ENCODE assay signal across 8 mouse cellular contexts in genomic region chr15:8097853-8098252, GRCm38 (mm10). TPM values are rescaled to one million over a fixed set of nuclear protein-coding genes. Genes with fewer than 3 reads are reported as not detected.
DNase-seq lines count a peak whose midpoint lies in the region; ATAC-seq and TF ChIP-seq lines count a peak whose summit lies in the region.

No protein-coding gene starts in this region.

- H3K4me3 ChIP-seq in forebrain, embryonic 14.5 days (ENCODE audit: low read depth, low read length) = peak overlapping the region; percentile 66; the same call in 1 of the 2 replicates
- peak overlapping the region; percentile 20; the same call in 1 of the 2 replicates for H3K4me3 ChIP-seq in hindbrain, embryonic 12.5 days
- H3K4me3 ChIP-seq in left cerebral cortex, adult 2 months = no peak overlapping the region; the same call in 1 of the 2 replicates
- H3K4me3 ChIP-seq in megakaryocyte, embryonic 14.5 days (replicated peaks) = peak overlapping the region; percentile 98

- peak; percentile 14 to 55 for DNase-seq in frontal cortex, adult 2 months (ENCODE audit: extremely low spot score in 1 of 2, low spot score in 1 of 2)
- DNase-seq in c-Kit-positive CD71-positive TER-119-positive erythroid progenitor cells, embryonic 14.5 days (ENCODE audit: low spot score) = peak; percentile 84
- DNase-seq in forebrain, embryonic 14.5 days (ENCODE audit: low spot score) = peak; percentile 55
- peak; percentile 20 to 26 for DNase-seq in left cerebral cortex, adult 2 months (ENCODE audit: extremely low spot score in 1 of 2, low spot score in 2 of 2)
- DNase-seq in right cerebral cortex, postnatal 25 days = peak; percentile 6

- no peaks in the 10 kb centered on the region for H3K27me3 ChIP-seq in forebrain, embryonic 14.5 days (replicated peaks; ENCODE audit: control insufficient read depth, insufficient read depth, low read length)
- no peaks in the 10 kb centered on the region for H3K27me3 ChIP-seq in hindbrain, embryonic 12.5 days
- H3K27me3 ChIP-seq in megakaryocyte, embryonic 14.5 days (replicated peaks) = no peaks in the 10 kb centered on the region

- peak; percentile 59 for TF ChIP-seq CTCF in left cerebral cortex, adult 2 months (IDR thresholded peaks at IDR 0.05)

- intact Hi-C loops in left cerebral cortex, adult 2 months (cut with DNase I) = no loop called here

- no peaks in the 10 kb centered on the region for H3K9me3 ChIP-seq in forebrain, embryonic 14.5 days (replicated peaks; ENCODE audit: control insufficient read depth, low read length)
- no peaks in the 10 kb centered on the region for H3K9me3 ChIP-seq in hindbrain, embryonic 12.5 days (replicated peaks)
- no peaks in the 10 kb centered on the region for H3K9me3 ChIP-seq in megakaryocyte, embryonic 14.5 days

- H3K9ac ChIP-seq in forebrain, embryonic 14.5 days (ENCODE audit: low read length) = no peak overlapping the region
- H3K9ac ChIP-seq in hindbrain, embryonic 12.5 days = no peak overlapping the region

- H3K36me3 ChIP-seq in forebrain, embryonic 14.5 days (ENCODE audit: control insufficient read depth, insufficient read depth, low read length) = peaks cover 31% of the 10 kb centered on the region
- peaks cover 27% of the 10 kb centered on the region for H3K36me3 ChIP-seq in hindbrain, embryonic 12.5 days
- peaks cover 37% of the 10 kb centered on the region for H3K36me3 ChIP-seq in megakaryocyte, embryonic 14.5 days (replicated peaks; ENCODE audit: low read length)

- ATAC-seq in frontal cortex, adult (ENCODE audit: low TSS enrichment) = no peak
- no peak for ATAC-seq in forebrain, embryonic 14.5 days
- no peak for ATAC-seq in hindbrain, embryonic 12.5 days (ENCODE audit: low FRiP score)

- H3K27ac ChIP-seq in forebrain, embryonic 14.5 days (ENCODE audit: low read depth, low read length) = no peak overlapping the region
- H3K27ac ChIP-seq in hindbrain, embryonic 12.5 days = no peak overlapping the region
- H3K27ac ChIP-seq in left cerebral cortex, adult 2 months = no peak overlapping the region

- 34% methylated on average over 7 of the region's 7 CpGs for WGBS in forebrain, embryonic 14.5 days
- 21% methylated on average over 7 of the region's 7 CpGs for WGBS in hindbrain, embryonic 12.5 days

- peak overlapping the region; percentile 71 for H3K4me2 ChIP-seq in forebrain, embryonic 14.5 days (ENCODE audit: low read length)
- H3K4me2 ChIP-seq in hindbrain, embryonic 12.5 days (replicated peaks) = peak overlapping the region; percentile 65

- H3K4me1 ChIP-seq in forebrain, embryonic 14.5 days (ENCODE audit: control insufficient read depth, insufficient read depth, low read length) = no peaks in the 10 kb centered on the region
- peaks cover 4% of the 10 kb centered on the region for H3K4me1 ChIP-seq in hindbrain, embryonic 12.5 days
- H3K4me1 ChIP-seq in megakaryocyte, embryonic 14.5 days = peaks cover 3% of the 10 kb centered on the region; the same call in 1 of the 2 replicates

RNA-seq across cellular contexts. Expression of gene Wdr70, which starts 1.2 kb away (rescaled TPM):
- 30.2 and 30.3 TPM in 2 replicates for polyA plus RNA-seq in frontal cortex, adult 2 months (2012; rRNA removed)
- 64.0 and 69.0 TPM in 2 replicates for polyA plus RNA-seq in forebrain, embryonic 14.5 days (2014; fragmentation: Nextera tagmentation; extraction: Ambion mirVana)
- polyA plus RNA-seq in hindbrain, embryonic 12.5 days (2016; fragmentation: Nextera tagmentation; extraction: Ambion mirVana) = 64.4 and 66.4 TPM in 2 replicates
- 10 to 100 TPM; 33.0 to 33.2 TPM for total RNA-seq in left cerebral cortex, adult 2 months (2021)
- polyA plus RNA-seq in megakaryocyte, embryonic 14.5 days (2012; ENCODE audit: insufficient read depth, low replicate concordance) = 14.0 and 23.9 TPM in 2 replicates

RNA-seq across cellular contexts. Expression of gene Nup155, which starts 11.2 kb away (rescaled TPM):
- 11.2 and 13.0 TPM in 2 replicates for polyA plus RNA-seq in frontal cortex, adult 2 months (2012; rRNA removed)
- polyA plus RNA-seq in forebrain, embryonic 14.5 days (2014; fragmentation: Nextera tagmentation; extraction: Ambion mirVana) = 11.0 and 14.0 TPM in 2 replicates
- polyA plus RNA-seq in hindbrain, embryonic 12.5 days (2016; fragmentation: Nextera tagmentation; extraction: Ambion mirVana) = 20.6 and 21.6 TPM in 2 replicates
- total RNA-seq in left cerebral cortex, adult 2 months (2021) = 10 to 100 TPM; 19.6 to 20.0 TPM
- 1.0 TPM in 1 of 2 replicates, not detected in the other for polyA plus RNA-seq in megakaryocyte, embryonic 14.5 days (2012; ENCODE audit: insufficient read depth, low replicate concordance)

Comparison
In these comparisons a context has a peak if more than half of its experiments do, and no peak if none do; other contexts are left out.
1. DNase-seq: peak in every context shown above with its lines; median percentile 84 in c-Kit-positive CD71-positive TER-119-positive erythroid progenitor cells, embryonic 14.5 days; 55 in forebrain, embryonic 14.5 days; 34 in frontal cortex, adult 2 months; 23 in left cerebral cortex, adult 2 months; 6 in right cerebral cortex, postnatal 25 days.